Mouse (Mus musculus): ENCODE results near the gene Creb3l4. TPM values are rescaled to one million over a fixed set of nuclear protein-coding genes. Genes with fewer than 3 reads are reported as not detected.
"Not testable (repeated sequence)": the region's sequence is repeated elsewhere in the genome, so short reads cannot be mapped to it uniquely, and the experiment has no call there.

Gene Creb3l4
- polyA plus RNA-seq, 2 experiments from 2014 or later, result 0.20 TPM; not detected in 1

DNA sequence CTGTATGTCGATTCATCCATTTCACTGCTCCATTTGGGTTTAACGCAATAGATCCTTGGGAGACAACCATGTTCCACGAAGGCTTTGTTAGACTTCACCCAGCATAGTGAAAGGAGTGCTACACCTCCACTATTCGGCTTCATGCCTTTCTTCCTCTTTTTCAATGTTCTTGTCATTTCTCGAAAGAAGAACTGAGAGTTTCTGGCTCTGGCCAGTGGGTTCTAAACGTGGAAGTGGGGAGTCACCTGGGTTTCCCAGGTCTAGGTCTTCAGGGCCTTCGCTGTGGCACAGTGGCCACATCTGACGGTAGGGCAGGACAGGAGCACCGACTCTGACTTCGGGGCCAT lies 21.3 kb upstream of the Creb3l4 start:
- no peak for ATAC-seq

DNA sequence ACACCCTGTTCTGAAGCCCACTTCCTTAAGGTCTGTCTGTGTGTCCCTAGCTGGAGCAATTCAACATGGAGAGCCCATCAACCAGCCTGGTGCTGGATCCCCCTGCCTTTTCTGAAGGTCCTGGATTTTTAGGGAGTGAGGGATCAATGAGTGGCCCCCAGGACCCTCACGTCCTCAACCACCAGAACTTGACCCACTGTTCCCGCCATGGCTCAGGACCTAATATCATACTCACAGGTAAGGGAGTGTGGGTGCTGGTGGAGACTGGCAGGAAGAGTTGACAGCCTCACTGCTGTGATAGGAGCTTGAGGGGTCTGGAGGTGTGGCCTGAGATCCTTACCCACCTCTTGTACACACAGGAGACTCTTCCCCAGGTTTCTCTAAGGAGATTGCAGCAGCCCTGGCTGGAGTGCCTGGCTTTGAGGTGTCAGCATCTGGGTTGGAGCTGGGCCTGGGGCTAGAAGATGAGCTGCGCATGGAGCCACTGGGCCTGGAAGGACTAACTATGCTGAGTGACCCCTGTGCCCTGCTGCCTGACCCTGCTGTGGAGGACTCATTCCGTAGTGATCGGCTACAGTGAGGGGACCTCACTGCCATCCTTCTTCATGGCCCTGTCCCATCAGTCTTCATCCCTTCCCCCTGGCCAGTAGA lies 19.9 kb upstream of the Creb3l4 start:
- no peak for ATAC-seq

DNA sequence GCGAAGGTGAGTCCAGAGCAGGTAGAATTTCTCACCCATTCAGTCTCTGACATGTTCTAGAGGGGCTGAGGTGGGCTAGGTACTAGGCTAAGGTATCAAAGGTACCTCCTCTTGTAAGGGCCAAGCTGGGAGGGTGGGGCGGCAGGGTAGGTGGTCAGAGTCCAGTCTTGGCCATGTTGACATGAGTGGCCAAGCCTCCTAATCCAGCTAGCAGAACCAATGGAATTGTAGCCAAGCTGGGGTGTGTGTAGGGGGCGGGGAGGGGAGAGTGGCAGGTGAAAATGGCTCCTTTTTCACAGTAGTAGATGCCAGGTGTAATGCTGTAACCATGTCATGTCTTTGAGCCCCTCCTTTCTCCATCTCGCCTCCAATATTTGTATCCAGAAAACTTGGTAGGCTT lies 15.2 kb upstream of the Creb3l4 start:
- ATAC-seq, result no peak

DNA sequence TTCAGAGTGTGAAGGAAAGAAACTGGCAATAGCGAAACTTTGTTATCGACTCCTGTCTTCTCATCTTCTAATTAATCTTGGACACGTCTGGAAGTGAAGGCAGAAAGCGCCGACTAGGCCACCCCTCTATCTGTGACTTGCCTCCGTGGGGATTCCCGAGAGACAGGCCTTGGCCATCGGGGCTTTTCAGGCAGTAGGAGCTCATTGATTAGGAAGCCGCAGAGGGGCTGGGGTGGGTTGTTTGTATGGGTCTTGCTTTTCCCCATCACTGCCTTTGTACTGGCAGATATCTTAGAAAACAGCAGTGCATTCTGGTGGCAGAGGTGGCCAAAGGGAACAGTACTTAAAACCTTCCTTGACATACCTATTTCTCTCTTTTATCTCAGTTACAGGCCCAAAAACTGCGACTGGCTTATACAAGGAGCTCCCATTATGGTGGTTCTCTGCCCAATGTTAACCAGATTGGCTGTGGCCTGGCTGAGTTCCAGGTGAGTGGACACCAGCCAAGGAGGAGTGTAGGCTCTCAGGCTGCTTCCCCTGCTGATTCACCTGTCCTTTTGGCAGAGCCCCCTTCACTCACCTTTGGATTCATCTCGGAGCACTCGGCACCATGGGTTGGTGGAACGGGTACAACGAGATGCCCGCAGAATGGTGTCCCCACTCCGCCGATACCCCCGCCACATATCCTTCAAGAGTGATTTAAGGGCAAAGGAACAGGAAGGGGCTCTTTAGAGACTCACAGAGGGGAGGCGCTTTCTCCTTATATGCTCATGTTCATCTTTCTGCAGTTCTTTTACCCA lies 13.6 kb upstream of the Creb3l4 start:
- ATAC-seq, result no peak

DNA sequence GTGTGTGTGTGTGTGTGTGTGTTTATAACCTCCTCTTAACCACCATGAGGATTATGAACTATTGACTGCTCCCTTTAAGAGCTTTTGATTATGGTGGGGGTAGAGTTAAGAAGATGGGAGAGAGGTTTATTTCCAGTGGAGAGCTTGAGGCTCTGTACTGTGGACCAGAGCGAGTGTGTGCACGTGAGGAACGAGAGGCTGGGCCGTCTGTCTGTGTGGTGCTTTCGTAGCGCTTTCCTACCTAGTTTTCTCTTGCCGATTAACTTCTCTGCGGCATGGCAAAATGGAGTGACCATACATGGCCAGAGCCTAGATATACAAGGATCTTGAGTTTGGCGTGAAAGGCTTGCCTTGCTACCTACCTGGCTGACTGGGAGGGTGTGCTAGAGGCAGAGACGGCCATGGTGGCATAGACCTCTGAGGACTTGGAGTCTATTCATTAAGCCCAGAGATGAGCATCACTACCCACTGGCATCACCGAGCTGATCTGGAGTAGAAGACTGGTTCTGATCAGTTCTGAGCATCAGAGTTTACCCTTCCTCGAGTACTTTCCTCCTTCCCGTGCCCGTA lies 12.6 kb upstream of the Creb3l4 start:
- ATAC-seq, result no peak

DNA sequence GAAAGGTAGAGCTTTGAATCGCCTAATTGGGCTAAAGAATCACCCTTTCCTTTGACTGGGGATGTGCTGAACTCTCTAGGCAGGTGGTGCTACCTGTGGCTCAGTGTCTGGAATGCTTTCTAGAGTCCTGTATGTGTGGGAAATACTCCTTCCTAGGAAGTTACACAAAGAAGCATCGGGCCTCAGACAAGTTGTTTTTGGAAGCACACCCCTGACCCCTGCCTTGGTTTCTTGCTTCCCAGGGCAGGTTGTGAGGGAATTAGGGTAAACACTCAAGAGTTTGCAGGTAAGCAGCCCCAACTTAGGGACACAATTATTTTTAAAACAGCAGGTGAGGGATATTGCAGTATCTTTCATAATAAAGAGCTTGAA lies 11.9 kb upstream of the Creb3l4 start:
- ATAC-seq, result no peak

DNA sequence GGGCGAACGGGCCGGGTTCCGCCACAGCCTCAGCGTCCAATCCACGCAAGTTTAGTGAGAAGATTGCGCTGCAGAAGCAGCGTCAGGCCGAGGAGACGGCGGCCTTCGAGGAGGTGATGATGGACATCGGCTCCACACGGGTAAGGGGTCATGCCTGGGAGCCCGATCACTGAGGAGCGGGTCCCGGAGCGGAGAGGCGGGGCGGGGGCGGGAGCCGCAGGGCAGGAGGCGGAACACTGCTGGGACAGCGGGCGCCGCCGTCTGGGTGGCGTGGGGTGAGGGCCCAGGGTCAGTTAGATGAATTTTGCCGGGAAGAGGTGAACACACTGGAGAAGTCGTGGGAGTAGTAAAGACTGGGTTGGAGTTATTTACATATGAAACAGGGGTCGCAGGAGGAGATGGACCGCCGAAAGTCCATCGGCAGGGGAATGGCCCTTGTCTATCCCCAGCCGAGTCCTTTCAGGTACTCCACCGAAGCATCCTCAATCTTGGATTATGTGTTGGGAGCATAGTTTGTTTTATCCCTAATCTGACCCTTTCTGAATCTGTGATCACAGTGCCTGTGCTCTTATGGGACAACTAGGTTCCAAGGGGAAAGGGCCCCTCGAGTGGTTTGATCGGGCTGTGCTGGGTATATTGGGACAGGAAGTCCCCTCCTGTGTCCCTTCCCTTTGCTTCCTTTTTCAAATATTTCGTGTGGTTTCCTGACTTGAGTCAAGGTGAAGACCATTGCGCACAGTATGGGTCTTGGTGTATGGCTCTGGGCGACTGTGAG lies 11.3 kb upstream of the Creb3l4 start:
- ATAC-seq, result peak; percentile 35

DNA sequence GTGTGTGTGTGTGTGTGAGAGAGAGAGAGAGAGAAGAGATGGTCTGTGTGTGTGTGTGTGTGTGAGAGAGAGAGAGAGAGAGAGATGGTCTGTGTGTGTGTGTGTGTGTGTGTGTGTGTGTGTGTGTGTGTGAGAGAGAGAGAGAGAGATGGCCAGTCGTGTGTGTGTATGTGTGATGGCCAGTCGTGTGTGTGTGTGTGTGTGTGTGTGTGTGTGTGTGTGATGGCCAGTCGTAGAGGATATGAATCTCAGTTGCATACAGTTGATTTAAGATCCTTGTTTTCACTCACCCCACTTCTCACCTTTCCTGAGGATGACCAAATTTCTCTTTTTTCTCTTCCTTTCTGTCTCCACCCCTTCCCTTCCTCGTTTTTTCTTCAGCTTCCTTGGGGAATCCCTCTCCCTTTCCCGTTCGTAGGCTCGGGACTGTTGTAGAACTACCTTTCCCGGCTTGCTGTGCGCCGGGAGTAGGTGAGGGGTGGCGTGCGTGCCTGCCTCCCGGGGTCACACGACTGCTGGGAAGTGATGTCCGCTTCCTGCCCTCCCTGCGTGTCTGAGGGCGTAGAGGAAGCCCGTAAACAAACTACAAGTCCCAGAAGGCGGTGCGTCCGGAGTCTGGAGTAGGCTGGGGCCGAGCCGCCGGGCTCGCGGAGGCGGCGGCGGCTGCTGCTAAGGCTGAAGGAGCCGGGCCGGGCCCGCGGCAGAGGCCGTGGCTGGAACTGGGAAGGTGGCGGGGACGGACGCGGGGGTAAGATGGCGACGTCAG lies 10.5 kb upstream of the Creb3l4 start, which contains the start of gene Crtc2:
TSS of gene Crtc2 (plus strand) at position 511 of the 766 bp plus-strand sequence.
- peak; percentile 98 for ATAC-seq

DNA sequence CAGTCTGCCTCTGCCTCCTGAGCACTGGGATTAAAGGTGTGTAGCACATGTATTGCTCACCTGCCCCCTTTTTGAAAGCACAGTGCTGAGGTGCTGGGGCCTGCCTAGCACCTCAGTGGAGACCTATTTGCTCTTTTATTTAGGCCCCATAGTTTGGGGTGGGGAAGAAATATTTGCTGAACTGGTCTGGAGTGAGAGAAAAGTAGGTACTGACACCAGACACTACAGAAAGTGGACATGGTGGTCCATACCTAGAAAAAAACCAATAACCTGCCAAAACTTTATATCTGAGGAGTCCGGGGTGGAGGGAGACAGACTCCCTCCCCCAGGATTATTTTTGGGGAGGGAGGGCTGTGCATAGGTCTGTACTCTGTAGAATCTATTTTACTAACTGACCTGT lies 9.9 kb upstream of the Creb3l4 start:
- ATAC-seq, result not testable (repeated sequence)

DNA sequence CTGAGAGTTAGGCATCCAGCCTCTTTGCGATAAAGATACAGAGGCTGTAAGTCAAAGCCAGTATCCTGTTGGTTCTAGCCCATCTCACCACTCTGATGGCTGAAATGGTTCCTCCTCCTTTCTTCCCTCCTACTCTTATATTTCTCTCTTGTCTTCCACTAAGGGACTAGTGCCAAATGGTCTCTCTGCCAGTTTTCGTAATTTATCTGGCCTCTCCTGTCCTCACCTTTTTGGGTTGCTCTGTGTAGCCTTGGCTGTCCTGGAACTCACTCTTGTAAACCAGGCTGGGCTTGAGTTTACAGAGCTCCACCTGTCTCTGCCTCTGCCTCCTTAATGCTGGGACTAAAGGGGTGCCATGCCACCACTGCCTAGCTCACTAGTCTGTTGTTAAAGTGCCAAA lies 9.3 kb upstream of the Creb3l4 start:
- ATAC-seq, result not testable (repeated sequence)

DNA sequence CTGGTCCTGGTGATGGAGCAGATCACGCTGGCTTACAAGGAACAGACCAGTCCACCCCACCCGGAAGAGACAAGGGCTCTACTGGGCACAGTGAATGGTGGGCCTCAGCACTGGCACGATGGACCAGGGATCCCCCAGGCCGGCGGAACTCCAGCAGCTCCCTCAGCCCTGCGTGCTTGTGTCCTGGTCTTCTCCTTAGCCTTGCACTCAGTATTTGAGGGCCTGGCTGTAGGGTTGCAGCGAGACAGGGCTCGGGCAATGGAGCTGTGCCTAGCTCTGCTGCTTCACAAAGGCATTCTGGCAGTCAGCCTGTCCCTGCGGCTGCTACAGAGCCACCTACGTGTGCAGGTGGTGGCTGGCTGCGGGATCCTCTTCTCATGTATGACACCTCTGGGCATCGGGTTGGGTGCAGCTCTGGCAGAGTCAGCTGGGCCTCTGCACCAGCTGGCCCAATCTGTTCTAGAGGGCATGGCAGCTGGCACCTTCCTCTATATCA lies 8.5 kb upstream of the Creb3l4 start:
- not testable (repeated sequence) for ATAC-seq

DNA sequence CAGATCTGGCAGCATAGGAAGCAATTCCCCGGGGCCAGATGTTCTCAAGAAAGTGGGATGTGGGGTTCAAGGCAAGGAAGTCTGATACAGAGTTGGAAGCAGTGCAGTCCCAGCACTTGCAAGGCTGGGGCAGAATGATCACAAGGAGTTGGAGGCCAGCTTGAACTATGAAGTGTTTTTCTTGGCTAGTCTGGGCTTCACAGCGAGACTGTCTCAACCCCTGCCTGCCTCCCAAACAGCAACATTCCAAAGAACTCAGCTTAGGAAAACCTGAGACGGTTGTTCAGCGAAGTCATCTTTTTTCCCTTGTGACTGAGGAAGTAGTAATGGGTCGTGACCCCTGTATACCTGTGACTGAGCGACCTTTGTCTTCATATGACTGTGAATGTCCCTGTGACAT lies 7.5 kb upstream of the Creb3l4 start:
- ATAC-seq, result no peak

DNA sequence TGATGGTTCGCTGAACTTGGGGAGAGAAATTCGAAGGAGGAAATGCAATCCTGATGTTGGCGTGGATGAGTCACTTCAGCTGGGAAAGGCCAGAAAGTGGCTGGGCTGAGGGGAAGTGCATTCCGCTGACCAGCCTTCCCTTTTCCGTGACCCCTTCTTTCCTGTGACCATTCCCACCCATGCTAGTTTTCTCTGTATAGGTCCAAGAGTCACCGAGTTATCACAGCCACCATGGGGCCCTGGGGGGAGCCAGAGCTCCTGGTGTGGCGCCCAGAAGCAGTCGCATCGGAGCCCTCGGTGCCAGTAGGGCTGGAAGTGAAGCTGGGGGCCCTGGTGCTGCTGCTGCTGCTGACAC lies 5.4 kb upstream of the Creb3l4 start:
- ATAC-seq, result no peak

DNA sequence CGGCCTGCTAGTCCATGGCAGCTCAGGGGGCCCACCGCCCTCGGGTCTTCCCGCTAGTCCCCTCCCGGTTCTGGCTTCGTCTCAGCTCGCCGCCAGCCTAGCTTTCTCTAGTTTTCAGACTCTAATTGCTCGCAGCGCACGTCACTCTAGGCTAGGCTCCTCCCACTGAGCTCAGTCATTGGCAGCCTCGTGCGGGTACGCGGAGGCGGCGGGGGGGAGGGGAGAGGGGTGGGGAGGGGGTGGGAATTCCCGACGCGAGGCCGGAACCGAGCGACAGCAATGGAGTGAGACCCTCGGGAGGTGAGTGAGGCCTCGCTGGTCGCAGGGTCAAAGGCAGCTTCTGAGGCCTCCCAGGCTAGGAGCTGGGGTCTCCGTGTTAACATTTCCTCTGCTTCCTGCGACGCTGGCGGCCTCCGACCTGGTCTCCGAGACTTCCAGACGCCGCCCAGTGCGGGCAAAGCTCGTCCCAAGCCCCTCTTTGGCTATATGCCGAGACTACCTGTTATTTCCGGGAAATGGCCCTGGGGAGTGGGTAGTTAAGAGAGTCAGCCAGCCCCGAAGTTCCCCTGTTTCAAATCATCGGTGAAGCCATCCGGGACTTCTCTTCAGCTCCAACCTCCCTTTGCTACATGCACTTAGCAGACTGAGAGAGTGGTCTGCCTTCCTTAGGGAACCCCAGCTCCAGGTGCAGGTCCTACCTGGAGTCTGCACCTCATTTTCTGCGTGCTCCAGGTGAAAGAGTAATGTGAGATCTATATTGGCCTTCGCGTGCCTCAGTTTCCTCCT lies 4.8 kb upstream of the Creb3l4 start, which contains the start of gene Slc39a1:
TSS of gene Slc39a1 (plus strand) at position 213 of the 786 bp plus-strand sequence.
- peak; percentile 93 for ATAC-seq

DNA sequence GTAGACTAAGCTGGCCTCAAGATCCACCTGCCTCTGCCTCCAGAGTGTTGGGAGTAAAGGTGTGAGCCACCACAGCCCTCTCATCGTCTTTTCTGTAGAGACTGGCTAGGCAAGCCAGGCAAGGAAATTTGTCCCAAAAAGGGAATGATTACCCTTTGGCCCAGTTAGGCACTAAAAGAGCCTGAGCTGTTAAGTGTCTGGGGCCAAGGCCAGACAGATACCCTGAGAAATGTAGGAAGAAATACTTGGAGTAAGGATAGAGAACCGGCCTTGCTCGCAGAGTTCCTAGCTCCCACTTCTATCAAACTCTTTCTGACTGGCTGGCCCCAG lies 4.3 kb upstream of the Creb3l4 start:
- peak; percentile 25 for ATAC-seq

DNA sequence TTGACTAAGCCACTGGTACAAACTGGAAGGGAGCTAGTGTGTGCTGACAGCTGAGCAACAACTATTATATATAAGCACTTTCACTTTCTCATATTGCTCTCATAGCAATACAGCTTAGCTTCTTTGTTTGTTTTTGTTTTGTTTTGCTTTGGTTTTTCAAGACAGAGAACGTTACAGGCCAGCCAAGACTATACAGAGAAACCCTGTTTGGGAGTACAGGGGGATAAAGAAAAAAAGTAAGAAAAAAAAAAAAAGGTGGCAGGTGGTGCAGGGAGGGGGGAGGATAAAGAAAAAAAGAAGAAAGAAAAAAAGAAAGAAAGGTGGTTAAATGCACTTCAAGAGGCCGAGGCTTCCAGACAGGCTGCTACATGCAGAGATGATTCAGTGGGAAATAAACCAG lies 2.1 kb upstream of the Creb3l4 start:
- peak; percentile 62 for ATAC-seq

DNA sequence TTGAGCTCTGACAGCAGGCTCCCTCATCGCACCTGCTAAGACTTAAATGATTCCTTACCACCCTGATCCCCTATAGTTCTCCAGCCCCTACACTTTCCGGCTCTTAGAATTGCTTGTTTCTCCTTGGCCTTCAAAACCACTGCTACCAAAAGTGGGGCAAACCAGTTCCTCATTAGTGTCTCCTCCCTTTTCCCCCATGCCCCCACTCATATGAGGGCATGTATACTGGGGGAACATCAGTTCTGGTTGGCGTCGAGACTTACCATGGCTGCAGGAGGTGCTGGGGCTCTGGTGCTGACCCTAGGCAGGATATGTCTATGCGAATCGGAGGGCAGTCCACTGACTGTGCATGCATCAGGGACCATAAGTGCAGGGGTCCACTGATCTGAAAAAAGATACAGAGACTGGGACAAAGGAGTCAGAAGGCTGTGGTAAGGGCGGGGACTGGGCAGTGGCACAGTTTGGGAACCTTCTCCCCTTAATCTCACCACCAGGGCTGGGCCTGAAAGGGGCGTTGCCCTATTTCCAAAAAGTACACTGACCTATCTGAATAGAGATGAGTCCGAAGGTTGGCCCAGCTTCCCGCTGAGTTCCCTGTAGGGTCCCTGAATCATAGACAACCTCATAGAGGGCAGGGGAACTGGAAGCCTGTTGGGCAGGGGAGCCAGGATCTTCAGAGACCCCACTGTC lies 1.5 kb downstream of the Creb3l4 start:
- no peak for ATAC-seq

DNA sequence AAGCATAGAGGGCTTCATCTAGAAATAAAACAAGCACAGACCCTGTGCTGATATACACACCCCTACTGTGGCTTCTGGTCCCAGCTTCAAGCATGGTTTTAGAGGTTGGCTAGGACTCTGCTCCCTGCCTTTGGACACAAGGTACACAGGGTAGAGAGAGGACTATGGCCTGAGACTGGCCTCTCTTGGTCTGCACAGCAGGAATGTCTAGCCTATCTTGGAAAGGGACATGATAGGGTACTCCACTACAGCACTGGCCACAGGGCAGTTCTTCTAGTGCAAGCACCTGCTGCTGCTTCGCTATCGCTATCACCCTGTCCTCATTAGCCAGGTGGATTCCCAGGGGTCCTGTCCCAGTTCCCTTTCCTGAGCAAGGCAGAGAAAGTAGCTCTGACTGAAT lies 2.1 kb downstream of the Creb3l4 start:
- ATAC-seq, result no peak

DNA sequence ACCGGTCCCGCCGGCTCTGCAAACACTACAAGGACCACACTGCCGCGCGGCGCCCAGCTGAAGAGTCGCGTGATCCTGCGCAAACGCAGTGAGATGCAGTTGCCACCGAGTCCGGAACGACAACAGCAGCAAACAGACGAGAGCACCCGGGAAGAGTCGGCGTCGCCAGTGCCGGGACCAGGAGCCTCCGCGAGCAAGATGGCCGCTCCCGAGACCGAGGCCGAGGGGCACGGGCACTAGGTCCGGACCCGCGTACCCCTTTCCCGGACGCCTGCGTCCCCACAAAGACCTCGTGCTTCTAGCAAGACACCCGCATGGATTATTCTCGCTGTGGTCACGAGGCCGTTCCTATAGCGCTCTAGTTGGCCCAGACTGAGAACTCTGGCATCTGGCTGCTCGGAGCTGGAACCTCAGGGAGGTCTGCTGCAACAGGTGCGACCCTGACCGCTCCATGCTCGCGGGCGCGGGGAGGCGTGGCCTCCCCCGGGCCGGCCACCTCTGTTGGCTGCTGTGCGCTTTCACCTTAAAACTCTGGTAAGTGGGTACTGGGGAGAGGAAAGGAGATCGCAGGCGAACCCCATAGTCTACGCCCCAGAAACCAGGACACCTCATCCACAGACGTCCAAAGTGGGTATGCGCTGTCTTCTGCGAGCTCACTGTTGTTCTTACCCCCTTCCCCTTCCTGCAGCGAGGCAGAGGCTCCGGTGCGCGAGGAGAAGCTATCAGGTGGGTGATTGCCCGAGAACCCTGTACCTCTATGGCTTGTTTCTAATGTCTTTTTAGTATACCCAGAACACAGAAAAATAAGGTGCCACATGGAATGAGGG lies 11.6 kb downstream of the Creb3l4 start, which contains the start of gene Jtb:
TSS of gene Jtb (plus strand) at position 91 of the 827 bp plus-strand sequence.
- ATAC-seq, result peak; percentile 98

DNA sequence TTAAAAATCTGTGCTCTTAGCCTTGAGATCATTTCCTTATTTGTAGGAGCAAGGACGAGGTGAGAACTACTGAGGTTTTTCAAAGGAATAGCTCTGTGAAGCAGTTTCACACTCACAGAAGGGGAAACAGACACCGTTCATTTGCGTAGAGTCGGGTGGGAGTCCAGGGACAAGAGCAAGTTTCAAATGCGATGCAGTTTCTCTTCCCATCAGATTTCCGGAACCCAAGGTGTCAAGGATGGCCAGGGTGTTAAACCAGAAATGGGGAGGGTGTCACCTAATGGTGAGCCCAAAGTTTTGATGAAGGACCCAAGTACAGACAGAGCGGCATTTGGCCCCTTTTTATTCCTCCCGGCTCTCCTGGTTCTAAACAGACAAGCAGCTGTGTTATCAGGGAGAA lies 12.2 kb downstream of the Creb3l4 start:
- ATAC-seq, result no peak
